Mouse (Mus musculus): Measurements from ENCODE around the gene 4933427I04Rik. TPM values are rescaled to one million over a fixed set of nuclear protein-coding genes. Genes with fewer than 3 reads are reported as not detected.

Gene 4933427I04Rik
- total and polyA plus RNA-seq, 2 experiments = not detected

GRCm38 (mm10) chr4:123894295-123894694 is 34.8 kb downstream of the 4933427I04Rik start:
- WGBS = 82% methylated on average over 4 of the region's 4 CpGs
- no peaks in the 10 kb centered on the region for H3K27me3 ChIP-seq (ENCODE audit: control insufficient read depth, insufficient read depth, low read length)
- no peak overlapping the region for H3K4me3 ChIP-seq (ENCODE audit: insufficient read depth, low read depth, low read length)
- H3K9ac ChIP-seq (ENCODE audit: low read depth, low read length) = no peak overlapping the region
- no peaks in the 10 kb centered on the region for H3K36me3 ChIP-seq (ENCODE audit: control insufficient read depth, insufficient read depth, low read length)
- no peak for DNase-seq (ENCODE audit: extremely low read depth, low read depth, low spot score)
- H3K79me2 ChIP-seq (ENCODE audit: control insufficient read depth, insufficient read depth, low read length) = no peaks in the 10 kb centered on the region
- no peak for TF ChIP-seq CTCF (IDR thresholded peaks at IDR 0.05; ENCODE audit: low read depth, low read length)
- TF ChIP-seq POLR2A (IDR thresholded peaks at IDR 0.05; ENCODE audit: extremely low read depth, insufficient read depth, low read length) = no peak
- no peak overlapping the region for H3K27ac ChIP-seq (replicated peaks; ENCODE audit: insufficient read depth, low read depth, low read length)
- H3K4me1 ChIP-seq (ENCODE audit: control insufficient read depth, insufficient read depth, low read length) = no peaks in the 10 kb centered on the region

GRCm38 (mm10) chr4:123898696-123899095 is 39.2 kb downstream of the 4933427I04Rik start:
- Histone ChIP-seq H3K27me3 (ENCODE audit: control insufficient read depth, insufficient read depth, low read length) (no peaks in the 10 kb centered on the region), H3K36me3 (ENCODE audit: control insufficient read depth, insufficient read depth, low read length) (no peaks in the 10 kb centered on the region), H3K4me3 (ENCODE audit: insufficient read depth, low read depth, low read length) (no peak overlapping the region), H3K27ac (replicated peaks; ENCODE audit: insufficient read depth, low read depth, low read length) (no peak overlapping the region), H3K9ac (ENCODE audit: low read depth, low read length) (no peak overlapping the region), H3K79me2 (ENCODE audit: control insufficient read depth, insufficient read depth, low read length) (no peaks in the 10 kb centered on the region), H3K4me1 (ENCODE audit: control insufficient read depth, insufficient read depth, low read length) (0 out of 2 replicates have a peak, but pooled peaks cover under 1% of the 10 kb centered on the region)
- TF ChIP-seq CTCF (IDR thresholded peaks at IDR 0.05; ENCODE audit: low read depth, low read length) = peak; percentile 63
- no peak for TF ChIP-seq POLR2A (IDR thresholded peaks at IDR 0.05; ENCODE audit: extremely low read depth, insufficient read depth, low read length)
- no peak for DNase-seq (ENCODE audit: extremely low read depth, low read depth, low spot score)
- 18% methylated on average over 5 of the region's 5 CpGs for WGBS

- Histone ChIP-seq H3K27ac (replicated peaks; ENCODE audit: insufficient read depth, low read depth, low read length) (no peak overlapping the region), H3K4me1 (ENCODE audit: control insufficient read depth, insufficient read depth, low read length) (0 out of 2 replicates have a peak, but pooled peaks cover 2% of the 10 kb centered on the region), H3K79me2 (ENCODE audit: control insufficient read depth, insufficient read depth, low read length) (peaks cover 4% of the 10 kb centered on the region; the same call in 1 of the 2 replicates), H3K27me3 (ENCODE audit: control insufficient read depth, insufficient read depth, low read length) (no peaks in the 10 kb centered on the region), H3K36me3 (ENCODE audit: control insufficient read depth, insufficient read depth, low read length) (no peaks in the 10 kb centered on the region), H3K9ac (ENCODE audit: low read depth, low read length) (no peak overlapping the region), H3K4me3 (ENCODE audit: insufficient read depth, low read depth, low read length) (no peak overlapping the region)
- no peak for DNase-seq (ENCODE audit: extremely low read depth, low read depth, low spot score)
- no peak for TF ChIP-seq POLR2A (IDR thresholded peaks at IDR 0.05; ENCODE audit: extremely low read depth, insufficient read depth, low read length)
- no peak for TF ChIP-seq CTCF (IDR thresholded peaks at IDR 0.05; ENCODE audit: low read depth, low read length)
- 78% methylated on average over 3 of the region's 3 CpGs for WGBS
Observed at GRCm38 (mm10) chr4:123903432-123903831, 44.0 kb downstream of the 4933427I04Rik start.

GRCm38 (mm10) chr4:123904333-123905125 is 45.0 kb downstream of the 4933427I04Rik start, which contains the start of gene Mycbp:
TSS of gene Mycbp (plus strand) at chr4:123904832.
- no peak for TF ChIP-seq CTCF (IDR thresholded peaks at IDR 0.05; ENCODE audit: low read depth, low read length)
- TF ChIP-seq POLR2A (IDR thresholded peaks at IDR 0.05; ENCODE audit: extremely low read depth, insufficient read depth, low read length) = peak; percentile 36; the same call in 1 of the 2 replicates
- peak; percentile 96 for DNase-seq (ENCODE audit: extremely low read depth, low read depth, low spot score)
- 0 out of 2 replicates have a peak, but pooled peaks cover 2% of the 10 kb centered on the region for H3K4me1 ChIP-seq (ENCODE audit: control insufficient read depth, insufficient read depth, low read length)
- peak within 1 kb of the TSS; percentile 74 for H3K27ac ChIP-seq (replicated peaks; ENCODE audit: insufficient read depth, low read depth, low read length)
- peaks cover 8% of the 10 kb centered on the region; the same call in 1 of the 2 replicates for H3K79me2 ChIP-seq (ENCODE audit: control insufficient read depth, insufficient read depth, low read length)
- peak within 1 kb of the TSS; percentile 73 for H3K4me3 ChIP-seq (ENCODE audit: insufficient read depth, low read depth, low read length)
- H3K9ac ChIP-seq (ENCODE audit: low read depth, low read length) = peak within 1 kb of the TSS; percentile 79
- under 1% methylated on average over 46 of the region's 49 CpGs for WGBS
- H3K36me3 ChIP-seq (ENCODE audit: control insufficient read depth, insufficient read depth, low read length) = peaks cover 1% of the 10 kb centered on the region; the same call in 1 of the 2 replicates
- no peaks in the 10 kb centered on the region for H3K27me3 ChIP-seq (ENCODE audit: control insufficient read depth, insufficient read depth, low read length)

GRCm38 (mm10) chr4:123905126-123905668 is 45.7 kb downstream of the 4933427I04Rik start:
- peak; percentile 27 for DNase-seq (ENCODE audit: extremely low read depth, low read depth, low spot score)
- TF ChIP-seq CTCF (IDR thresholded peaks at IDR 0.05; ENCODE audit: low read depth, low read length) (no peak), POLR2A (IDR thresholded peaks at IDR 0.05; ENCODE audit: extremely low read depth, insufficient read depth, low read length) (no peak)
- Histone ChIP-seq H3K27ac (replicated peaks; ENCODE audit: insufficient read depth, low read depth, low read length) (peak overlapping the region; percentile 16), H3K36me3 (ENCODE audit: control insufficient read depth, insufficient read depth, low read length) (peaks cover 5% of the 10 kb centered on the region), H3K9ac (ENCODE audit: low read depth, low read length) (peak overlapping the region; percentile 79), H3K79me2 (ENCODE audit: control insufficient read depth, insufficient read depth, low read length) (peaks cover 12% of the 10 kb centered on the region; the same call in 1 of the 2 replicates), H3K4me1 (ENCODE audit: control insufficient read depth, insufficient read depth, low read length) (0 out of 2 replicates have a peak, but pooled peaks cover 2% of the 10 kb centered on the region), H3K27me3 (ENCODE audit: control insufficient read depth, insufficient read depth, low read length) (no peaks in the 10 kb centered on the region), H3K4me3 (ENCODE audit: insufficient read depth, low read depth, low read length) (peak overlapping the region; percentile 73)
- whole genome bisulfite sequencing = under 1% methylated on average over 53 of the region's 53 CpGs

Data from liver, adult 2 months (tissue).